Mouse (Mus musculus) large intestine, adult 2 months (tissue): Measurements from ENCODE around the gene Coro1a. TPM values are rescaled to one million over a fixed set of nuclear protein-coding genes. Genes with fewer than 3 reads are reported as not detected.

Experiments used
- DNase-seq: peaks from one replicate; pipeline ENCODE4 v3.0.0-alpha.2; 2012; ENCODE audit warnings: low read depth, low spot score
- WGBS: fragments of 180-500 bp; shearing (Covaris S2); methylation state at CpG from one replicate; pipeline ENCODE4 v1.1.7; 2018; 5-methylcytosine and 5-hydroxymethylcytosine counted together
- polyA plus RNA-seq: library from polyadenylated mRNA; depleted of rRNA; stranded (reverse); fragments of >200 nt; gene quantifications from 2 replicates; pipeline ENCODE4 v1.2.3, GENCODE M21; 2012

The Coro1a gene
- polyA plus RNA-seq, 1 experiment: 143 TPM

GRCm38 (mm10) chr7:126710266-126710665, 2.7 kb upstream of the Coro1a start:
- WGBS: 80% methylated on average over 4 of the region's 4 CpGs
- DNase-seq: no peak

- WGBS: 82% methylated on average over 10 of the region's 10 CpGs
- no peak for DNase-seq
Observed at GRCm38 (mm10) chr7:126708175-126708952, 777 bp upstream of the Coro1a start.

GRCm38 (mm10) chr7:126704121-126704980, 3.2 kb downstream of the Coro1a start:
- WGBS: 3% methylated on average over 39 of the region's 39 CpGs
- DNase-seq: no peak

GRCm38 (mm10) chr7:126703757-126704077, 3.9 kb downstream of the Coro1a start:
- no peak for DNase-seq
- 24% methylated on average over 7 of the region's 7 CpGs for WGBS

- no peak for DNase-seq
- WGBS: 68% methylated on average over 12 of the region's 12 CpGs
Observed at GRCm38 (mm10) chr7:126702861-126703756, 4.5 kb downstream of the Coro1a start.

- DNase-seq: no peak
- WGBS: 74% methylated on average over 6 of the region's 6 CpGs
Observed at GRCm38 (mm10) chr7:126702358-126702757, 5.2 kb downstream of the Coro1a start.

- no peak for DNase-seq
- 59% methylated on average over 24 of the region's 24 CpGs for WGBS
Observed at GRCm38 (mm10) chr7:126701559-126702357, 5.8 kb downstream of the Coro1a start.

- no peak for DNase-seq
- WGBS: under 1% methylated on average over 11 of the region's 11 CpGs
Observed at GRCm38 (mm10) chr7:126701070-126701469, 6.5 kb downstream of the Coro1a start.

GRCm38 (mm10) chr7:126700063-126701015, 7.2 kb downstream of the Coro1a start:
- DNase-seq: no peak
- 78% methylated on average over 25 of the region's 25 CpGs for WGBS

- DNase-seq: no peak
- WGBS: 86% methylated on average over 8 of the region's 8 CpGs
Observed at GRCm38 (mm10) chr7:126697838-126698237, 9.7 kb downstream of the Coro1a start.

GRCm38 (mm10) chr7:126696886-126697285, 10.7 kb downstream of the Coro1a start:
- 70% methylated on average over 3 of the region's 3 CpGs for WGBS

GRCm38 (mm10) chr7:126696303-126696702, 11.3 kb downstream of the Coro1a start:
- no peak for DNase-seq
- WGBS: 3% methylated on average over 17 of the region's 17 CpGs

More at GRCm38 (mm10) chr7:126696886-126697285, 10.7 kb downstream of the Coro1a start:
- no peak for DNase-seq

GRCm38 (mm10) chr7:126695631-126696207, 11.9 kb downstream of the Coro1a start, which contains the start of gene Slx1b:
Gene Slx1b, minus strand, starts transcription at chr7:126695784.
- WGBS: 1% methylated on average over 40 of the region's 40 CpGs
- peak; percentile 94 for DNase-seq

- under 1% methylated on average over 31 of the region's 31 CpGs for WGBS
- DNase-seq: no peak
Observed at GRCm38 (mm10) chr7:126695210-126695611, 12.4 kb downstream of the Coro1a start, which contains the start of gene Bola2. Gene Bola2, plus strand, starts transcription at chr7:126695401.

- DNase-seq: no peak
- 31% methylated on average over 10 of the region's 10 CpGs for whole genome bisulfite sequencing
Observed at GRCm38 (mm10) chr7:126694441-126695051, 13.0 kb downstream of the Coro1a start.

GRCm38 (mm10) chr7:126693781-126694180, 13.8 kb downstream of the Coro1a start:
- WGBS: 50% methylated on average over 7 of the region's 7 CpGs
- no peak for DNase-seq

- DNase-seq: peak; percentile 83
Observed at GRCm38 (mm10) chr7:126693256-126693655, 14.3 kb downstream of the Coro1a start.

More at GRCm38 (mm10) chr7:126693256-126693655, 14.3 kb downstream of the Coro1a start:
- 7% methylated on average over 3 of the region's 3 CpGs for WGBS
